Mouse (Mus musculus): Measurements from ENCODE around the gene Kcnd3. TPM values are rescaled to one million over a fixed set of nuclear protein-coding genes. Genes with fewer than 3 reads are reported as not detected.

The Kcnd3 gene
- total RNA-seq, 2 experiments from 2014 or later, result 4.5 to 10.7 TPM

GRCm38 (mm10) chr3:105722510-105722909 lies 270.4 kb downstream of the Kcnd3 start:
- DNase-seq, result no peak

Other genes starting within 250 kb of the Kcnd3 start
- 10 to 100 TPM; 16.4 to 19.5 TPM for gene Ddx20, start 235.2 kb downstream of the Kcnd3 start, total RNA-seq (2021)

Data from adrenal gland, postnatal 36 days (tissue).